In the genomic region with DNA sequence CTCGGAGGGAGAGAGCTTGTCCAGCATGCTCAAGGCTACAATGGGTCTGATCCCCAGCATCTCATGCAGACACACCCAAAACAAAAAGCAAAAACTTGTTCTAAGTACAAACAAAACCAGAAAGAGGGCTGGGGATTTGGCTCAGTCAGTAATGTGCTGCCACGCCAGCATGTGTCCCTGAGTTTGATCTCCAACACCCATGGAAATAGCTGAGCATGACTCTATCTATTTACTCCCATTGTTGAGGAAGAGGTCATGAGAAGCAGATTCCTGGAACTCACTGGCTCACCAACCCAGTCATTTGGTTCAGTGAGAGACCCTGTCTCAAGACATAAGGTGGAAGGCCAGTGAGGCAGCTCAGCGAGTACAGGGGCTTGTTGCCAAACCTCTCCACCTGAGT, we compare ENCODE assay signal across 13 mouse cellular contexts.
"Had no signal": no experiment of that assay in that cellular context is flagged by ENCODE, and none has a peak within 500 bp of the region (broad histone marks: within the 10 kb centered on the region; RNA-seq: fewer than 3 reads in every experiment).

No protein-coding gene starts in this region.

- H3K9ac ChIP-seq: liver, embryonic 13.5 days; lung, embryonic 14.5 days; midbrain, embryonic 13.5 days had no signal

- H3K9me3 ChIP-seq: liver, embryonic 13.5 days; midbrain, embryonic 13.5 days had no signal

- H3K36me3 ChIP-seq: liver, embryonic 13.5 days; midbrain, embryonic 13.5 days had no signal

- DNase-seq: kidney, adult 11 months; kidney, adult 9 months; kidney, postnatal 25 days; layer of hippocampus, postnatal 36 days; liver, embryonic 13.5 days; lung, embryonic 14.5 days; thymus, adult 18-20 months; thymus, postnatal 36 days had no signal

- H3K27ac ChIP-seq: kidney, postnatal 0 days; left cerebral cortex, adult 2 months; liver, embryonic 13.5 days; macrophage; midbrain, embryonic 13.5 days had no signal

- H3K4me3 ChIP-seq: left cerebral cortex, adult 2 months; liver, embryonic 13.5 days; midbrain, embryonic 13.5 days had no signal

- H3K27me3 ChIP-seq: liver, embryonic 13.5 days; midbrain, embryonic 13.5 days had no signal

- H3K4me1 ChIP-seq: midbrain, embryonic 13.5 days had no signal

- ATAC-seq: lung, postnatal 0 days; midbrain, embryonic 13.5 days had no signal

- H3K4me2 ChIP-seq: liver, embryonic 13.5 days; lung, embryonic 14.5 days; midbrain, embryonic 13.5 days had no signal
